Mouse (Mus musculus) heart, postnatal 0 days (tissue): Measurements from ENCODE around the gene E130218I03Rik. TPM values are rescaled to one million over a fixed set of nuclear protein-coding genes. Genes with fewer than 3 reads are reported as not detected.
A peak's percentile ranks its signal among the peaks of the same experiment; 100 is the strongest.

ENCODE experiments used
- ATAC-seq: fragments of 200-750 bp; cut with Nextera tagmentation; 2 replicates; pipeline ENCODE4 v1.8.0; 2017; ENCODE audit warnings: low read depth, moderate number of reproducible peaks, moderate library complexity; ENCODE audit not compliant: insufficient read depth
- DNase-seq: peaks from one replicate; pipeline ENCODE4 v3.0.0-alpha.2; 2016; ENCODE audit warnings: low spot score
- H3K27ac ChIP-seq: fragments of 300-500 bp; sonication (generic); 2 replicates; pipeline ENCODE4 v1.5.1; 2014; ENCODE audit warnings: low read depth, mild to moderate bottlenecking
- H3K27me3 ChIP-seq: fragments of 300-500 bp; sonication (generic); 2 replicates; pipeline ENCODE4 v1.6.1; 2014; ENCODE audit warnings: low read length, mixed read lengths; ENCODE audit not compliant: control insufficient read depth, insufficient read depth
- H3K36me3 ChIP-seq: fragments of 300-500 bp; sonication (generic); replicated peaks from 2 replicates; pipeline ENCODE4 v1.6.1; 2014; ENCODE audit warnings: low read length, mixed read lengths; ENCODE audit not compliant: control insufficient read depth, insufficient read depth
- H3K4me1 ChIP-seq: fragments of 300-500 bp; sonication (generic); 2 replicates; pipeline ENCODE4 v1.6.1; 2014; ENCODE audit warnings: antibody characterized with exemption; ENCODE audit not compliant: control insufficient read depth, insufficient read depth
- H3K4me2 ChIP-seq: fragments of 300-500 bp; sonication (generic); 2 replicates; pipeline ENCODE4 v1.6.1; 2014; ENCODE audit warnings: low read depth, mild to moderate bottlenecking, low read length, moderate library complexity
- H3K4me3 ChIP-seq: fragments of 300-500 bp; sonication (generic); 2 replicates; pipeline ENCODE4 v1.5.1; 2014; ENCODE audit warnings: low read depth, low read length
- H3K9ac ChIP-seq: fragments of 300-500 bp; sonication (generic); replicated peaks from 2 replicates; pipeline ENCODE4 v1.6.1; 2014; ENCODE audit warnings: low read depth, low read length, mixed read lengths
- H3K9me3 ChIP-seq: fragments of 300-500 bp; sonication (generic); replicated peaks from 2 replicates; pipeline ENCODE4 v1.6.1; 2016; ENCODE audit warnings: low read length; ENCODE audit not compliant: control insufficient read depth
- CTCF ChIP-seq: IDR thresholded peaks from 2 replicates; pipeline ENCODE4 v1.5.1; 2016; ENCODE audit warnings: antibody characterized with exemption, control low read depth, low read depth
- EP300 ChIP-seq: IDR thresholded peaks from 2 replicates; pipeline ENCODE4 v1.6.1; 2016; ENCODE audit warnings: antibody characterized with exemption, low read depth
- WGBS: fragments of 180-500 bp; shearing (Covaris S2); extraction: QIAGEN DNeasy Blood & Tissue Kit; methylation state at CpG from one replicate; pipeline ENCODE4 v1.1.7; 2014; 5-methylcytosine and 5-hydroxymethylcytosine counted together
- polyA plus RNA-seq: library from polyadenylated mRNA; unstranded; fragments of >200 nt; fragmentation: Nextera tagmentation; extraction: Ambion mirVana; gene quantifications from 2 replicates; pipeline ENCODE4 v1.2.1, GENCODE M21; 2015
- total RNA-seq: library from RNA; depleted of rRNA; stranded (reverse); fragments of >200 nt; gene quantifications from 2 replicates; pipeline ENCODE4 v1.2.3, GENCODE M21; 2014; ENCODE audit warnings: low replicate concordance; rRNA removed

Gene E130218I03Rik
- total and polyA plus RNA-seq, 2 experiments from 2014 or later = 0.20 TPM; not detected in 1

DNA sequence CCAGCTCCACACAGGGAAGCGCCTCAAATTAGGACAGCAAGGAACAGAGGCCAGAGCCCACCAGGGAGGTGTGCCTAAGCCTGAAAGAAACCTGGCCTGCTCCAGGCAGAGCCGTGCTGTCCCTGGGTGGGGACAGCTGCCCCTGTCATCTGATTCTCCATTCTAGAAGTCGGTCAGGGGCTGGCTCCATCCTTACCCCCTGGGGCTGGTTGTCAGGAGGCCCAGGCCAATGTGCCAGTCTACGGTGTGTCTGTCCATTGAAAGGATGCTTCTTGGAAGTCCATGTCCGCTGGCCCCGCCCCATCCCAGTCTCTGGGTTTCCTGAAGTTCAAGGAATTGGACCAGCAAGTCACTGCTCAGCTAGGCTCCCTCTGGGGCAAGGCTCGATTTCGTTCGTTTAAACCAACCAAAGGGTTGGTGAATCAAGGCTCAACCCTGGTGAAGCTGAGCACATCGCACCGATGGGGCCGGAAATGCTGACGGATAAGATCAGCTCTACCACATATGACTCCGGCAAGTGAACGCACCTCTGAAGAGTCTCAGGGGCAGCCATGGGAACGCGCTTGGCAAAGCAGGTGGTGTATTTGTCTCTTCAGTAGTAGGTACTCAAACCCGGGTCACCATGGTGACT lies 49.7 kb downstream of the E130218I03Rik start:
- peak overlapping the region; percentile 94 for H3K27ac ChIP-seq
- no peaks in the 10 kb centered on the region for H3K36me3 ChIP-seq
- WGBS = 27% methylated on average over 18 of the region's 18 CpGs
- no peak for ATAC-seq
- DNase-seq = no peak
- H3K9ac ChIP-seq = no peak overlapping the region
- no peaks in the 10 kb centered on the region for H3K27me3 ChIP-seq
- peak overlapping the region; percentile 15; the same call in 1 of the 2 replicates for H3K4me3 ChIP-seq
- TF ChIP-seq EP300 = no peak
- no peak for TF ChIP-seq CTCF
- H3K9me3 ChIP-seq = no peaks in the 10 kb centered on the region
- H3K4me2 ChIP-seq = peak overlapping the region; percentile 42
- H3K4me1 ChIP-seq = peaks cover 28% of the 10 kb centered on the region

DNA sequence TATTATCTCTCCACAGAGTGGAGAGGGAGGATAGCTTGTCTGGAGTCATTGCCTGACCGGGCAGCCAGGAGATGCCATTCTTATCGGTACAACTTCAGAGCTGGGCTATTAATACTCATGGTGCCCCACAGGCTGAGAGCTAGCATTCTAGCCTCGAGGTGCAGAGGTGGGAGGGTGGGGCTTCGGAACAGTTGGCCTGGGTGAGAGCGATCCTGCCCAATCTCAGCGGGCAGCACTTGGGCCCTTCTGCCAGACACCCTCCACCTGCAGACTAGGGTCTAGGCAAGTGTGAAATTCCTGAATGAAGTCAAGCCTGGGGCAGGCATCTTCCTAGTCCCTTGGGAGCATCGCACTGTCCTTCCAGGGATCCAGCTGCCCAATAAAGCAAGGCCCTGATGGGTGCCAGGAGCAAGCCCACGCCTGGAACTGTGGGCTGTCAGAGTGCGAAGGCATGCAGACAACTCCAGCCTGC lies 50.3 kb downstream of the E130218I03Rik start:
- H3K4me2 ChIP-seq = peak overlapping the region; percentile 42
- TF ChIP-seq CTCF (peak; percentile 14; the same call in 1 of the 2 replicates), EP300 (no peak)
- H3K4me1 ChIP-seq = peaks cover 23% of the 10 kb centered on the region
- peak; percentile 95 for ATAC-seq
- no peaks in the 10 kb centered on the region for H3K9me3 ChIP-seq
- H3K36me3 ChIP-seq = no peaks in the 10 kb centered on the region
- 13% methylated on average over 9 of the region's 9 CpGs for WGBS
- no peak overlapping the region for H3K9ac ChIP-seq
- peak overlapping the region; percentile 15; the same call in 1 of the 2 replicates for H3K4me3 ChIP-seq
- DNase-seq = peak; percentile 93
- H3K27me3 ChIP-seq = no peaks in the 10 kb centered on the region
- peak overlapping the region; percentile 94 for H3K27ac ChIP-seq

Other genes with a start within 250 kb of the E130218I03Rik start
- gene Dhdds, start 242.7 kb upstream of the E130218I03Rik start, total RNA-seq = 38.4 and 39.8 TPM in 2 replicates
- 25.8 and 28.5 TPM in 2 replicates for gene Dhdds, start 242.7 kb upstream of the E130218I03Rik start, polyA plus RNA-seq
- not detected in 2 replicates for gene Lin28a, start 224.8 kb upstream of the E130218I03Rik start, total RNA-seq
- gene Lin28a, start 224.8 kb upstream of the E130218I03Rik start, polyA plus RNA-seq = 0.10 TPM in 1 of 2 replicates, not detected in the other
- gene Zfp683, start 189.8 kb upstream of the E130218I03Rik start, total RNA-seq = not detected in 2 replicates
- not detected in 2 replicates for gene Zfp683, start 189.8 kb upstream of the E130218I03Rik start, polyA plus RNA-seq
- gene Crybg2, start 182.8 kb upstream of the E130218I03Rik start, total RNA-seq = 0.08 and 6.6 TPM in 2 replicates
- gene Crybg2, start 182.8 kb upstream of the E130218I03Rik start, polyA plus RNA-seq = 0.11 TPM in 1 of 2 replicates, not detected in the other
- gene Cd52, start 148.6 kb upstream of the E130218I03Rik start, total RNA-seq = 10.5 TPM in 1 of 2 replicates, not detected in the other
- 9.3 and 10.5 TPM in 2 replicates for gene Cd52, start 148.6 kb upstream of the E130218I03Rik start, polyA plus RNA-seq
- not detected in 2 replicates for gene Ubxn11, start 141.1 kb upstream of the E130218I03Rik start, total RNA-seq
- gene Ubxn11, start 141.1 kb upstream of the E130218I03Rik start, polyA plus RNA-seq = 0.97 and 1.2 TPM in 2 replicates
- 49.7 and 67.6 TPM in 2 replicates for gene Sh3bgrl3, start 114.9 kb upstream of the E130218I03Rik start, total RNA-seq
- 140 and 150 TPM in 2 replicates for gene Sh3bgrl3, start 114.9 kb upstream of the E130218I03Rik start, polyA plus RNA-seq
- 24.2 and 30.6 TPM in 2 replicates for gene Cep85, start 56.5 kb upstream of the E130218I03Rik start, total RNA-seq
- gene Cep85, start 56.5 kb upstream of the E130218I03Rik start, polyA plus RNA-seq = 27.4 and 29.7 TPM in 2 replicates
- gene Gm7534, start 40.7 kb upstream of the E130218I03Rik start, total RNA-seq = not detected in 2 replicates
- gene Gm7534, start 40.7 kb upstream of the E130218I03Rik start, polyA plus RNA-seq = not detected in 2 replicates
- gene Catsper4, start 16.3 kb upstream of the E130218I03Rik start, total RNA-seq = not detected in 2 replicates
- not detected in 2 replicates for gene Catsper4, start 16.3 kb upstream of the E130218I03Rik start, polyA plus RNA-seq
- gene Cnksr1, start 5.3 kb upstream of the E130218I03Rik start, total RNA-seq = 0.69 and 5.1 TPM in 2 replicates
- gene Cnksr1, start 5.3 kb upstream of the E130218I03Rik start, polyA plus RNA-seq = 0.66 and 0.77 TPM in 2 replicates
- 4.0 and 4.2 TPM in 2 replicates for gene Zfp593, start 1.9 kb downstream of the E130218I03Rik start, total RNA-seq
- gene Zfp593, start 1.9 kb downstream of the E130218I03Rik start, polyA plus RNA-seq = 5.4 and 6.0 TPM in 2 replicates
- not detected in 2 replicates for gene Gm30191, start 3.3 kb downstream of the E130218I03Rik start, total RNA-seq
- not detected in 2 replicates for gene Gm30191, start 3.3 kb downstream of the E130218I03Rik start, polyA plus RNA-seq
- 18.4 and 26.1 TPM in 2 replicates for gene Grrp1, start 10.4 kb downstream of the E130218I03Rik start, total RNA-seq
- 6.0 and 6.5 TPM in 2 replicates for gene Grrp1, start 10.4 kb downstream of the E130218I03Rik start, polyA plus RNA-seq
- gene Pdik1l, start 44.2 kb downstream of the E130218I03Rik start, total RNA-seq = 6.6 and 31.0 TPM in 2 replicates
- 7.7 and 9.4 TPM in 2 replicates for gene Pdik1l, start 44.2 kb downstream of the E130218I03Rik start, polyA plus RNA-seq
- gene Trim63, start 71.5 kb downstream of the E130218I03Rik start, total RNA-seq = 168 and 170 TPM in 2 replicates
- gene Trim63, start 71.5 kb downstream of the E130218I03Rik start, polyA plus RNA-seq = 248 and 281 TPM in 2 replicates
- 0.38 TPM in 1 of 2 replicates, not detected in the other for gene Slc30a2, start 99.5 kb downstream of the E130218I03Rik start, total RNA-seq
- gene Slc30a2, start 99.5 kb downstream of the E130218I03Rik start, polyA plus RNA-seq = 0.16 and 0.33 TPM in 2 replicates
- 3.1 and 11.5 TPM in 2 replicates for gene Extl1, start 140.2 kb downstream of the E130218I03Rik start, total RNA-seq
- gene Extl1, start 140.2 kb downstream of the E130218I03Rik start, polyA plus RNA-seq = 2.9 and 3.4 TPM in 2 replicates
- 16.3 and 17.2 TPM in 2 replicates for gene Pafah2, start 152.7 kb downstream of the E130218I03Rik start, total RNA-seq
- gene Pafah2, start 152.7 kb downstream of the E130218I03Rik start, polyA plus RNA-seq = 7.2 and 7.8 TPM in 2 replicates
- gene Stmn1, start 224.7 kb downstream of the E130218I03Rik start, total RNA-seq = 149 and 227 TPM in 2 replicates
- 372 and 387 TPM in 2 replicates for gene Stmn1, start 224.7 kb downstream of the E130218I03Rik start, polyA plus RNA-seq